ENCODE assay signal across 20 mouse cellular contexts in the genomic region with DNA sequence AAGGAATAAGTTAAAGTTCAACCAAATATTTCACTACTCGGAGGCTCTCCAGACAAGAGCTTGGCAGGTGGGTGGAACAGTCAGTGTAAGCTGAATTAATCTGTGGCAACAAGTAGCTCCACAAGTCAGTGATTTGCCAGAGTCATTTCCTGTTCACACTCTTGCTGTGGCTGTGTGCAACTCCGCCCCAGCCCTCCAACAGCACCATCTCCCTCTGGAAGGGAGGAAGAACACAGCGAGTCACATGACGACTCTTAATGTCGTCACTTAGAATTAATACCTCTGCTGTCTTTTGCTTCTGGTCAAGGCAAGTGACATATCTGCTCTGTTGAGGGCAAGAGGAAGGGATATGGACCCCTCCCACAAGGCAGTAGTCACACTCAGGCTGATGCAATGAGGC.
DNase-seq lines count a peak whose midpoint lies in the region; ATAC-seq and TF ChIP-seq lines count a peak whose summit lies in the region.
"Had no signal": no experiment of that assay in that cellular context is flagged by ENCODE, and none has a peak within 500 bp of the region (broad histone marks: within the 10 kb centered on the region; RNA-seq: fewer than 3 reads in every experiment).

No protein-coding gene starts in this region.

- no peaks in the 10 kb centered on the region for H3K36me3 ChIP-seq in liver, embryonic 16.5 days (ENCODE audit: control insufficient read depth, insufficient read depth)
- no peaks in the 10 kb centered on the region for H3K36me3 ChIP-seq in liver, embryonic 11.5 days (ENCODE audit: control insufficient read depth, insufficient read depth, low read length)
- H3K36me3 ChIP-seq: embryonic facial prominence, embryonic 10.5 days; midbrain, embryonic 15.5 days; neural tube, embryonic 13.5 days had no signal

- no peak overlapping the region for H3K27ac ChIP-seq in liver, embryonic 16.5 days (ENCODE audit: low read length)
- no peak overlapping the region for H3K27ac ChIP-seq in liver, embryonic 11.5 days (ENCODE audit: low read depth, low read length)
- H3K27ac ChIP-seq in layer of hippocampus, adult 2 months, result no peak overlapping the region
- H3K27ac ChIP-seq: embryonic facial prominence, embryonic 10.5 days; hindbrain, postnatal 0 days; midbrain, embryonic 15.5 days; neural tube, embryonic 13.5 days had no signal

- 21% methylated on average over 5 of the region's 5 CpGs for WGBS in liver, embryonic 16.5 days (ENCODE audit: insufficient replicate concordance)
- WGBS in liver, embryonic 11.5 days, result 44% methylated on average over 5 of the region's 5 CpGs

- no peaks in the 10 kb centered on the region for H3K9me3 ChIP-seq in liver, embryonic 16.5 days (replicated peaks; ENCODE audit: control insufficient read depth, low read length)
- H3K9me3 ChIP-seq in liver, embryonic 11.5 days (ENCODE audit: control insufficient read depth, low read length), result no peaks in the 10 kb centered on the region
- H3K9me3 ChIP-seq: embryonic facial prominence, embryonic 10.5 days; midbrain, embryonic 15.5 days; neural tube, embryonic 13.5 days had no signal

- H3K4me2 ChIP-seq in liver, embryonic 16.5 days (ENCODE audit: low read depth, low read length), result no peak overlapping the region
- no peak overlapping the region for H3K4me2 ChIP-seq in liver, embryonic 11.5 days
- H3K4me2 ChIP-seq: midbrain, embryonic 15.5 days; neural tube, embryonic 13.5 days had no signal

- no peak for TF ChIP-seq CTCF in layer of hippocampus, adult 2 months (conservative IDR thresholded peaks at IDR 0.05)

- no peaks in the 10 kb centered on the region for H3K4me1 ChIP-seq in liver, embryonic 16.5 days (ENCODE audit: control insufficient read depth, low read depth, low read length)
- 0 out of 2 replicates have a peak, but pooled peaks cover 2% of the 10 kb centered on the region for H3K4me1 ChIP-seq in liver, embryonic 11.5 days (replicated peaks; ENCODE audit: control insufficient read depth, insufficient read depth, low read length)
- H3K4me1 ChIP-seq: embryonic facial prominence, embryonic 10.5 days; midbrain, embryonic 15.5 days; neural tube, embryonic 13.5 days had no signal

- H3K27me3 ChIP-seq in liver, embryonic 16.5 days (ENCODE audit: control insufficient read depth, insufficient read depth, low read depth, low read length), result no peaks in the 10 kb centered on the region
- H3K27me3 ChIP-seq in liver, embryonic 11.5 days (replicated peaks; ENCODE audit: control insufficient read depth, insufficient read depth, low read length), result no peaks in the 10 kb centered on the region
- H3K27me3 ChIP-seq: midbrain, embryonic 15.5 days; neural tube, embryonic 13.5 days; Patski had no signal

- DNase-seq in liver, embryonic 11.5 days (ENCODE audit: low spot score), result no peak
- peak; percentile 13 for DNase-seq in 416B (ENCODE audit: low read depth)
- peak; percentile 37 for DNase-seq in CD4-positive, CD25-positive, alpha-beta regulatory T cell, adult 2 months (ENCODE audit: low read depth, low spot score)
- DNase-seq in layer of hippocampus, adult 2 months (ENCODE audit: low spot score in 2 of 2), result no peak
- DNase-seq: adrenal gland, adult 2 months; cerebellum, postnatal 10 days; heart, postnatal 10 days; kidney, postnatal 10 days; left cerebral cortex, postnatal 4 days; lung, adult 2 months; retina, postnatal 1 day; spleen, adult 18-20 months had no signal

- H3K9ac ChIP-seq in liver, embryonic 16.5 days (ENCODE audit: low read depth, low read length), result no peak overlapping the region
- no peak overlapping the region for H3K9ac ChIP-seq in liver, embryonic 11.5 days (ENCODE audit: low read depth, low read length)
- H3K9ac ChIP-seq: midbrain, embryonic 15.5 days; neural tube, embryonic 13.5 days had no signal

- H3K4me3 ChIP-seq in liver, embryonic 16.5 days (ENCODE audit: low read depth, low read length), result no peak overlapping the region
- H3K4me3 ChIP-seq in liver, embryonic 11.5 days (ENCODE audit: low read depth, low read length), result no peak overlapping the region
- no peak overlapping the region for H3K4me3 ChIP-seq in layer of hippocampus, adult 2 months
- H3K4me3 ChIP-seq: embryonic facial prominence, embryonic 10.5 days; midbrain, embryonic 15.5 days; neural tube, embryonic 13.5 days had no signal

- peak; percentile 32; the same call in 1 of the 2 replicates for ATAC-seq in liver, embryonic 16.5 days (ENCODE audit: low read depth)
- ATAC-seq in liver, embryonic 11.5 days (replicated peaks; ENCODE audit: low FRiP score), result no peak
- peak; percentile 75 for ATAC-seq in megakaryocyte, adult 5-6 weeks (ENCODE audit: poor library complexity, severe bottlenecking)
- ATAC-seq in megakaryocyte-erythroid progenitor cell, adult 5-6 weeks (replicated peaks; ENCODE audit: low FRiP score, low TSS enrichment, poor library complexity, severe bottlenecking), result no peak
- ATAC-seq: hindbrain, postnatal 0 days; midbrain, embryonic 15.5 days; Patski had no signal

Comparison
In these comparisons a context has a peak if more than half of its experiments do, and no peak if none do; other contexts are left out.
1. ATAC-seq: peak in liver, embryonic 16.5 days (single experiment) and megakaryocyte, adult 5-6 weeks (single experiment); none in liver, embryonic 11.5 days (single experiment) and megakaryocyte-erythroid progenitor cell, adult 5-6 weeks (single experiment).
2. DNase-seq: peak in 416B (single experiment) and CD4-positive, CD25-positive, alpha-beta regulatory T cell, adult 2 months (single experiment); none in liver, embryonic 11.5 days (single experiment) and layer of hippocampus, adult 2 months (0 of 2).